In genomic region chrX:111189574-111189973, GRCm38 (mm10) we compare ENCODE assay signal across 22 mouse cellular contexts. TPM values are rescaled to one million over a fixed set of nuclear protein-coding genes. Genes with fewer than 3 reads are reported as not detected.
"Had no signal": no experiment of that assay in that cellular context is flagged by ENCODE, and none has a peak within 500 bp of the region (broad histone marks: within the 10 kb centered on the region; RNA-seq: fewer than 3 reads in every experiment).

No protein-coding gene starts in this region.

- H3K4me2 ChIP-seq: limb, embryonic 13.5 days; liver, embryonic 12.5 days; lung, embryonic 15.5 days; neural tube, embryonic 15.5 days had no signal

- DNase-seq: kidney, adult 11 months; kidney, adult 9 months; kidney, postnatal 36 days; layer of hippocampus, adult 9-11 months; layer of hippocampus, postnatal 36 days; left cerebral cortex, postnatal 4 days; lung, postnatal 36 days; right cerebral cortex, adult 18-20 months; right cerebral cortex, postnatal 25 days; thymus, postnatal 14 days had no signal

- H3K9ac ChIP-seq: limb, embryonic 13.5 days; liver, embryonic 12.5 days; lung, embryonic 15.5 days; neural tube, embryonic 15.5 days had no signal

- ATAC-seq: liver, embryonic 12.5 days had no signal

- H3K36me3 ChIP-seq: limb, embryonic 13.5 days; liver, embryonic 12.5 days; lung, embryonic 15.5 days; midbrain, embryonic 10.5 days; neural tube, embryonic 15.5 days had no signal

- H3K27ac ChIP-seq: kidney, postnatal 0 days; limb, embryonic 13.5 days; liver, embryonic 12.5 days; lung, embryonic 15.5 days; midbrain, embryonic 10.5 days; neural tube, embryonic 15.5 days had no signal

- H3K9me3 ChIP-seq: limb, embryonic 13.5 days; liver, embryonic 12.5 days; lung, embryonic 15.5 days; midbrain, embryonic 10.5 days; neural tube, embryonic 15.5 days had no signal

- H3K4me3 ChIP-seq: limb, embryonic 13.5 days; liver, embryonic 12.5 days; lung, embryonic 15.5 days; midbrain, embryonic 10.5 days; myocyte; neural tube, embryonic 15.5 days had no signal

- H3K4me1 ChIP-seq: limb, embryonic 13.5 days; liver, embryonic 12.5 days; lung, embryonic 15.5 days; midbrain, embryonic 10.5 days; neural tube, embryonic 15.5 days had no signal

- H3K27me3 ChIP-seq: limb, embryonic 13.5 days; liver, embryonic 12.5 days; lung, embryonic 15.5 days; neural tube, embryonic 15.5 days had no signal

RNA-seq across cellular contexts. Expression of gene Gm10112, which starts 21.4 kb away (rescaled TPM):
- total RNA-seq: layer of hippocampus, postnatal 36 days; left cerebral cortex, postnatal 4 days; megakaryocyte, adult 5-6 weeks had no signal
- polyA plus RNA-seq: kidney, postnatal 0 days; limb, embryonic 13.5 days; liver, embryonic 12.5 days; liver, embryonic 16.5 days; lung, embryonic 15.5 days; midbrain, embryonic 10.5 days; myocyte; neural tube, embryonic 11.5 days; neural tube, embryonic 15.5 days; small intestine, adult 2 months; stomach, embryonic 16.5 days had no signal
